Mouse (Mus musculus) embryo, embryonic 10.5 days (tissue): ENCODE measurements around the gene Txndc12.

Source experiments
- DNase-seq: peaks from one replicate; pipeline ENCODE4 v3.0.0-alpha.2; 2015; ENCODE audit warnings: low spot score

The Txndc12 gene

DNA sequence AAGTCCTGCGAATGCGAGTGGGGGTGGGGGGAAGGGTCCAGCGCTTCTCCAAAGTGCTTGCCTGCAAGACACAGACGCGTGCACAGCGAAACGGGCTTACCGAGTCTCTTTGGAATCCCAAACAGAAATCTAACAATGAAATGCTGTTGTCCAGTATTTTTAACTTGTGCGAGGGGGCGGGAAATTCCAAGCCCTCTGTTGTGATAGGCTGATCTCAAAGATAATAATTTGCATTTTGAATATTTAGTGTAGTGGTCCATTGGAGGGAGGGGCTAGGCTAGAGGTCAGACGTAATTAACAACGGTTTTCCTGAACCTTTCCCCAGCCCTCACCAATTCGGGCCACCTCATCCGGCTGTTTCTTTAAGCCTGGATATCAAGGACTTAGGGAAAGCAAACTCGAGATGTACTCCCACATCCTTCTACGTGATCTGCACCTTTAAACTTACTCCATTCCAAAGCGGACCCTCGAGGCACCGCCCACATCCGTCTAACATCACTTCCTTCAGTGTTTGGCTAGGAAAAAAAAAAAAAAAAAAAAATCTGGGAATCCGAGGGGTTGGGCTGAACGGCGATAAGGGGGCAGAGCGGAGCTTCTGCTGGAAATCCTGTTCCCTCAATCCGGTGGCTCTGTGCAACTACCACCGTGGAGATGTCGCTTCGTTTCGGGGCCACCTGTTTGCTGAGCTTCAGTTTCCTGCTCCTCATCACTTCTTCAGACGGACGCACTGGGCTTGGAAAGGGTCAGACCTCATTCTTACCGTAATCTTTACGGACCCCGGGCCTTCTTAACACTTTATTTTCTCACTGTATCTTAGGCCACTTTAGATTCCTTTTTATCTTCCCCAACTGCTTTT is at the start of gene Txndc12:
Gene Txndc12 (plus strand): TSS at position 487 of the 856 bp plus-strand sequence.
- peak; percentile 97 for DNase-seq

DNA sequence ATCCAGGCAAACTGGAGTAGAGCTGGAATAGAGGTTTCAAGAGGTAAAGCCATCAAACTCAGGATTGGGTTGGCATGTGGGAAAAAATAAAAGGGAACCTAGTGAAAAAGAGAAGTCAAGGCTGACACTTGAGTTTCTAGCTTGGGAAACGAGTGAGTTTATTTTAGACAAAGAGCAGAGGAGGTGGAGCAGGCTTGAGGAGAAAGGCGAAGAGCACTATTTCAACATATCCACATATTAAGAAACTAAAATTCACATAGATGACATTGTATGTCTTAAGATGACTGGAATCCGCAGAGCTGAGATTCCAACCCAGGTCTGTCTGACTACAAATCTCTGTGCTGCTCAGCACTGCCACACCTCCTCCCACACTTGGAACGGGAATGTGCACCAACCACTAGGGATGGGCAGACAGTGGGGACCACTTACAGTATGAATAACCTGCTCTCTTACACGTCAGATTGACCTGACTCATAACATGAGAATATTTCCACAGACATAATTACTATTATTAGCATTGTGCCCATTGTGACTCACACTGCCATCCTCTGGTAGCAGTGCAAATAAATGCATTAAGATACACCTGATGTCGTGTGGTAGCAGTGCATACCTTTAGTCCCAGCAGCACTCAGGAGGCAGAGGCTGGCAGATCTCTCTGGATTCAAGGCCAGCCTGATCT is 45.0 kb upstream of the Txndc12 start:
- no peak for DNase-seq

DNA sequence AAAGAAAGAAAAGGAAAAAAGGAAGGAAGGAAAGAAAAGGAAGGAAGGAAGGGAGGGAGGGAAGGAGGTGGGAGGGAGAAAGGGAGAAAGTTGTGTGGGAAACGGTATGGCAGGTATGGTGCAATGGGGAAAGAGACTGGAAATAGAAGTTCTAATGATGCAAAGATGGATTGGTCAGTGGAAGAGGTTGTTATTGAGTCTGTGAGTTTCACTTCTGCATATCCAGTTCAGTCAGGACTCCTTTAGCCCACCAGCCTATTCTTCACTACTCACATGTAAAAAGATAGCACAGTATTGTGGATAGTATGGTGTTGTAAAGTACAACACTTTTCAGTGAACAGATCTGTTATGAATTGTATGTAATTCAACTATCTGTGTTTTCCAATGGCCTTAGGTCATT is 43.9 kb upstream of the Txndc12 start:
- DNase-seq: no peak

DNA sequence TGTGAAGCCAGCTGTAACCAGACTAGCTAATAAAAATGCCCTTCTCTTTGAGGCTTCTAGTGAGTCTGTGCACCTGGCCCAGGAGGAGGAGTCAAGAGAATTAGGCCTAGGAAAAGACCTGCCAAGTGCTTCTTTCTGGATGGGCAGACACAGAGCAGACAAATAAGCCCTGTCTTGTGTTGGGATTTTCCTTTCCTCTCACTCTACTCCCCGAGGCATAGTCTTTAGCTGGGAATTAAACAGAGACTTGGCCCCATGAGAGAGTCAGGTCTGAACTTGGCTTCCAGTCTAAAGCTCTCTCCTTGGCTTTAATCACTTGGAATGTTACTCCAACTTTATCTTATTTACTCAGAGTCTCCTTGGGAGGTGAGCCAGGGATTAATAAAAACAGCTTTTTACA is 40.5 kb upstream of the Txndc12 start:
- no peak for DNase-seq

DNA sequence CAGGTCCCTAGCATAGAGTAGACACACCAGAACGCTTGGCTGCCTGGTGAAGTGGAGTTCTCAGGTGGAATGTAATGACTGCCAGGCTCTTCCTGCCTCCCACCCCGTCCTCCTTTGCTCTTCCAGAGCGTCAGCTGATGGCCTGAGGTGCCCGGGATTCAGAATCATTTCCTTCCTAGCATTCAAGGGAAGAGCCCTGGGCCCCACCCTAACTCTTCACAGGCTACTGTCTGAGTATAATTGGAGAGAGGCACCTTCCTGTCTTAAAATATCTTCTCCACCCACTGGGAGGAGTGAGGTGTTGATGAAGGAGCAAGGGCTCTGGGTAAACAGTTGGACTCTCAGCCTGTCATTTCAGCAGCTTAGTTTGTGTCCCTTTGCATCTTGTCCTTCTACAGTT is 37.7 kb upstream of the Txndc12 start:
- DNase-seq: no peak

DNA sequence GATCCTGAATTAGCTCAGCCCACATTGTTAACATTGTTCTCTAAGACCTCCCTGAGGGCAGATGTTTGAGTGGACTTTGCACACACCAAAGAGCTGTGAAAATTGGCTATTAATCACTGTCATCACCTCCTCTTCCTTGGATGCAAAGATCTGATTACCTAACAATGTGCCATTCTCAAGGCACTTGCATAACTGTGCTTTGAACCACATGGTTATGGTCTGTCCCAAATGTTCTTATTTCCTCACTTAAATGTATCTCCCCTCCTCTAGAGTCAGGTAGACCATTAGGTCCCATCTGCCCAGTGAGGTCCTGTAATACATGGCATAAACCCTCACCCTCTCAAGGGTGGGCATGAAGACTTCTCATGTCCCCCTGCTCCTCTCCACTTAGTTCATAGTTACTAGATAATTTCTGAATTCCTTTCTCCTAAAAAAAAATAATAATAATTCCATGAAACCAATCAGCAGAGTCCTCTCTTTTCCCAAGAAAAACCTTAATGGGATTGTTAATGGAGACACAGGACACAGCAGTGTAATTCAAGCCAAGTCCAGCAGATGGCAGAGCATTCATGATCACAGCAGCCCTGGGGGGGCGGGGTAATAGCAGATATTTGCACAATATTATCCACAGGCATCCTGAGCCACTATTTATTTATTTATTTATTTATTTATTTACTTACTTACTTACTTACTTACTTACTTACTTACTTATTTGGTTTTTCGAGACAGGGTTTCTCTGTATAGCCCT is 36.1 kb upstream of the Txndc12 start:
- DNase-seq: peak; percentile 79

DNA sequence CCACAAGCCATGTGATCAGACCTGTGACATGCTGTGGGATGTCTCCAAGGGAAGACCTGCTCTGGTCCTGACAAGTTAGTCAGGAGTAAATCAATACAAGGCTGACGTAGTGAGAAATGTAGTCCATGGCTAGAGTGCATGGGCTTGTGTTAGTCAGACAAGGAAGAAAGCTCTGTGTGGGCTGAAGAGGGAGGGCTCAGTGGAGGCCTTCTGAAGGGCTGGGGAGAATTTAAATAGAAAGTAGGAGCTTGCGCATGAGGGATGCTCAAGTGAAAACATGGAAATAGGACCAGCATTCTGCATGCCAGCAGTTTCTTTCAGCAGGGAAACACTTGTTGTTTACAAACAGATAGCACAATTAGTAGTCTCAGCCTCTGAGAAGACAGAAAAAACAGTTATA is 30.9 kb upstream of the Txndc12 start:
- no peak for DNase-seq

DNA sequence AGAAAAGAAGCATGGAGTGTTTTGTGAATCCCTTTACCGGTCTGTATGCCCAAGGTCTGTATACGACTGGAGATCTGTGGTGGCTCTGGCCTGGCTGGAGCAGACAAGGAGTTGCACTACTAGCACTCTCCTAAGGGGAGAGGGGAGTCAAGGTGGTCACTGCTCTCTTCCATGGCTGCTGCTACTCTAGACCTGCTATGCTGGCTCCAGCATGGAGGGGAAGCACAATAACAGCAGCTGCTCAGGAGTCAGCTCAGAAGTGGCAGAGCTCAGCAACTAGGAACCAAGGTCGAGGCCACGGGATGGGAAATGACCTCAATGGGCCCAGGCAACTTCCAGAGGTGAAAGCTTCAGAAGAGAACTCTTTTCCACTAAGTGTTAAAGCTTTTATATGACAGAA is 23.3 kb upstream of the Txndc12 start:
- DNase-seq: no peak

DNA sequence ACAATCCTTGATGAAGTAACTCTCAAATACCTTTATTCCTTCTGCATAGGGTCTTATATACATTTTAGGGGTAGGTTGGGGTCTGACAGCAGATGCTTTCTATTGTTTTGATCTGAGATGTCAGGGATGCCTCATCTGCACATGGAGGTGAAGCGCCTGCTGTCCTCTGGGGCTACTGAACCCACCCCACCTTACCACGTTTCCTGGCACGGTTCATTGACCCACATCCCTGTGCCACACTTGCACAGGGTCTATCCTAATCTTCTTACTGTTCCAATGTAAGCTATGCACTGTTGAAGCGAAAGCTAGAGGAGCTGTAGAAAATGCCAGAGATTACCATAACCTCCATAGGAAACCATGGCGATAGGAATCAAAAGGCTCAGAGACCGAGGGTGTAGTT is 22.9 kb upstream of the Txndc12 start:
- DNase-seq: no peak

DNA sequence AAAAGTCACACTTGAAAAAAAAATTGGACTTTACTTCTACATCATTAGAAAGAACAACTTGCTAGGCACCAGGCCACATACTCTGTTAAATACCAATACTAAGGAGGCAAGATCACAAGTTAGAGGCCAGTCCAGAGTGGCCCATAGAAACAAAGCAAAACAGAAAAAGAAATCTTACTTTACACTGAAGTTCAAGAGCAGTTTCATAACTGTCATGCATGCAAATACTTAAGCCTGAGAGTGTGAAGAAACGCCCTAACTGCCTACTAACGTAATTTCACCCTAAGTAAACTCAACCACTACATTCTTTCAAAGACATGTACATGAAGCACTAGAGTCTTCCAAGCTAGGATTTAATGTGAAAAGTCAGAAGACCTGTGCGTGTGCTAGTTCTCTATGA is 8.7 kb upstream of the Txndc12 start:
- no peak for DNase-seq

DNA sequence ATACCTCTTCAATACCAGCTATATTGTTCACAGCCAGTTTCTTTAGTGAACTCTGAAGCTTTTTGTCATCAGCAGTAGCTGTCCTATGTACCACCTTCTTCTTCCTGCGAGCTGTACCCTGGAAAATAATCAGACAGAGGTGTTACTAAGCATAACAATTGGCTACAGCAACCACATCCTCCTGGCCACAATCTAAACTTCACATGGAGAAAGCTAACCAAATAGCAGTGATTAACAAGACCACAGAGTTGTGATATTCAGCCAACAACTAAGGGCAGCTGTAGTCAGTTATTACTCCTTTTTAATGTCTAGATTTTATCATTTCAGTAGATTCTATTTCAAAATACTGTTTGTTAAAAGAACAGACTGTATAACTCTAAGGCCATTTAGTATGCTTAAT is 8.3 kb upstream of the Txndc12 start:
- no peak for DNase-seq

DNA sequence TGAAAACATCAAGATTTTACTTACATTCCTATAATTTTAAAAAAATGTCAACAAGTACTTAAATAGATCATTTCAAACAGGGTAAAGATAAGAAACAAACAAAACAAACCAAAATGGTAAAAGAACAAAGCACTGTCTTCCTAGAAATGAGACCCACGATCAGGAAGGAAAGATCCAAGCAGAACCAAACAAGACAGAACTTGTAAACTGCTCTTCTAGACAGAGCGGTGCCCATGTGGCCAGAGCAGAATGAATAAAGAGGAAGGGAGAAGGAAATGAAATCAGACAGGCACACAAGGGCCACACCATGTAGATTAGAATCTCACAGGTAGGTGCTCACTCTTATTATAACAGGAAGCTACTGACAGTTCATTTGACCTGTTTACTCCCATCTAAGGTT is 7.8 kb upstream of the Txndc12 start:
- no peak for DNase-seq

DNA sequence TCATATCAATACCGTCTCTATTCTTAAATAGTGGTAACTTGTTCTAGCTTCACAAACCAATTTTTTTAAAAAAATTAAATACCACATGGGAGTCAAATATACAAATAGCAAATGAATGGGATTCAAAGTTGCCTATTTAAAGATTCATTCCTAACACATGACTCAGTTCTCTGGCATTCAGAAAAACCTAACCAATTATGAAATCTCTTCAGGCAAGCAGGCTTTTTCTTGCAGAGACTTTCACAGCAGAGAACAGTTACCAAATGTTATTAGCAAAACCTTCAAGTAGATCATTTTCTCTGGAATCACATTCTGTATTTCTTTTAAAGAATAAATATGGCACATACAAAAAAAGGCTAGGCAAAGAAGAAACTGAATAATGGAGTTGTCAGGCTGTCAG is 3.7 kb upstream of the Txndc12 start:
- DNase-seq: no peak

DNA sequence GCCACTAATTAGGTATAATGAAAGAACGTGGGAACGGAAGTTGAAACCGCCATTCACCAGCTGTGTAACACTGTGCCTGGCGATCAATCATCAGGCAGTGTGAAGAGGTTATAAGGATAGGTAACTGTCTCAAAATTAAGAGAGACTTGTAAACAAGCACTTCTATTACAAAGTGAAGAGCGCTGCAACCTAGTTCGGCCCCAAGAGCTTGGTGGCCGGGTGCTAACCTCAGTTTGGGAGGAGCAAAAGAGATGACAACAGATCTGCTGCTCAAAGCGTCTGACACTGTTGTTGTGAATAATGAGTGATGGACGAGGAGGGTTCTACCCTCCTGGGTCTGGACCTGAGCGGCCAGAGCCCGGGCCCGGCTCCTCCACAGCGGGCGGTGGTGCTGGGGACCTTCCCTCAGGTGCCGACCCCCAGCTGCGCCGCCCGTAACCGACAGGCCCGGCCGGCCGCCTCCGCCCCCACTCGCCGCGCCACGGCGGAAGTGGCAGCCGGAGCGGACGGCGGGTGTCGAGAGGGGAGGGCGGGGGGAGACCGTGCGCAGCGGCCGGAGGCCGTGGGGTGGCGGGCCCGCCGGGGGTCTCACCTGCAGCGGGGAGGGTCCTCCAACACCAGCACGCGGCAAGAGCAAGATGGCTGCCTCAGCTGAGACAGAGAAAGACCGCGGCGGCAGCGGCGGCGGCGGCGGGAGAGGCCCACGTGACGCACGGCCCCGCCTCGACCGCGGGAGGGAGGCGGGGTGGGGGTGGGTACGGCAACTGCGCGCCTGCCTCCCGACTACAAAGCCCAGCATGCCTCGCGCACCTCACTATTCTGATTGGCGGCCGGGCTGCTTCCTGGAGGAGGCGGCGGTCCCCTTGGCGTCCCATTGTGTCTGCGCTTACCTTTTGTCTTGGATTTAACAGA is 1.2 kb upstream of the Txndc12 start, which contains the start of gene Btf3l4:
Gene Btf3l4 (minus strand): TSS at position 699 of the 912 bp plus-strand sequence.
- DNase-seq: peak; percentile 98

DNA sequence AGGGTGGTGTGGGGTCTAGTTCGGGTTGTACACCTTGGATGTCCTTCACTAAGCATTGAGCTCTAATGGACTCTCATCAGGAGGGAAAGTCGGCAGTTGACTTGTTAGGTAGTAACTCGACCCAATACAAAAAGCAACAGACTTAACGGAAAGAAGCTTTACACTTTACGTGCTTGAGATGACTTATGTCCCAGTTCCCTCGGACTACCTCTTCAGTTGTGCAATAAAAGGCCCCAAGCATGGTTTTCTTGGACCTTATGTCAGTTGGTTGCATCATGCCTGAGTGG is 630 bp upstream of the Txndc12 start:
- DNase-seq: no peak

DNA sequence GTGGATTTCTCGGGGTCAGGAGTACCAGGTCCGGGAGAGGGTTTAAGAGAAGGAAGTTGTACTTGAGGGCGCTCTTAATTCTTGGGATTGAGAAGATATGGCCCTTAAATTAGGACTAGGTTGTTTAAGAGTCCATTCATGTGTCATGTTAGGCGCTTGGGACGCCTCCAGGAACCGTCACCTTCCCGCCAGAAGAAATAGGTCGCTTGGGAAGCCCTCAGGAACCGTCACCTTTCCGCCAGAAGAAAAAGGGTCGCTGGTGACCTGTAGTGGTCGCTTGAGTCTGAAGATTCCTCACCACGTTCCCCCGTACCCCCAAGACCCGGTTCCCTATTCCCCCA is 540 bp downstream of the Txndc12 start:
- no peak for DNase-seq

DNA sequence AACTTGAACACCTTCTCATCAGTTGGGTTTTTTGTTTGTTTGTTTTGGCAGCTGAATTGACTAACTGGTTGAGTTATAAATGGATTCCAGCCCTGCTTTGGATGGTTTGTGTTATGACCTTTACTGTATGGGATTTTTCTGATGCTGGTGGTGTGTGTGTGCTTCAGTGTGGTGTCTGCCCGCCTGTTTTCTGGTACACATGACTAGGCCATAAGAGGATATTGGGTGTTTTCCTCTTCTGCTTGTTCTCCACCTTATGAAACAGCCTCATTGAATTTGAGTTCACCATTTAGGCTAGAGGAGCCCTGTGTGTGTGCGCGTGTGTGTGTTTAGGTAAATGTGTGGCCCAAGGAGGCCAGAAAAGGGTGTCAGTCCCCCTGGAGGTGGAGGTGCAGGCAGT is 1.1 kb downstream of the Txndc12 start:
- peak; percentile 11 for DNase-seq

DNA sequence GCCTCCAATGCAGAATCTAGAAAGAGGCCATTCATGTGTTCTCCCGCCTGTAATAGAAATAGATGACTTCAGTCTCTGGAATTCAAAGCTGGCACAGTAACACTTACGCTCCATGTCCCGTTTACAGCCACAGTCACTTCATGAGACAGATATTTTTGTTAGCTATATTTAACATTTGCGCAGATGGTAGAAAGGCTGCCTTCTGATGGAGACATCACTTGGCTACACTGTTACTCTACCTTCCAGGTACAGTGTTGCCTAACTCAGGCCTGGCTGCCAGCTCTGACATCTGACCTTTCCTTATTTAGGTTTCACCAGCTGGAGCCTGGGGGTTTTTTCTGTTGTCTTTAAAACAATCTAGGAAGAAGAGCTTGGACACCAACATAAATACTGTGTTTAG is 3.6 kb downstream of the Txndc12 start:
- DNase-seq: no peak

DNA sequence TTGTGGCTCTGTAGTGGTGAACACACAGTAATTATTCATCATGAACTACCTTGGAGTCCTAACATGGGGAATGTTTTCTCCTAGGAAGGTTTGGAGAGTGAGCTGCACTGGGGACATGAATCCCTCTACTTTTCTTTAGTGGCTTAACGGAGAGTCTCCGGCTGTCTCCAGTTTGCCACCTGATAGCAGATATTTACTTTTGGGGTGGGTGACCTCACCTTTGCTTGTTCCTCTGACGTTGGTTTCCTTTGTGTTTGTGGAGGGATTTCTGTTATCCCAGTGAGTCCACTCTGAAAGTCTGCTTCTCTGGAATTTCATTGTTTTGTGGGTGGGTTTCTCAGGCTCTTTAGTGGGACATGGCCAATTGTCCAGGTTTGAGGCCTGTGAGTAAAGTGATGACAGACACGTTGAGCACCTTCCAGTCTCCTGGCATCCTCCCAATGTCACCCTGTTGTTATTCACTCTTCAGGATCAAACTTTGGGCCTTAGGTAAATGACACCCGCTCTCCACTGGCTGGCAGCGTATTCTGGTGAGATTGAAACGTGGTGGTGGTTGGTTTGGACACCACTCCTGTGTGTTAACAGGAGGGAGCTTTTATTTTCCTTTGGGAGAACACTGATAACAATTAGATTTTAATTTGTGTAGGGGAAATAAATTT is 7.6 kb downstream of the Txndc12 start:
- no peak for DNase-seq

DNA sequence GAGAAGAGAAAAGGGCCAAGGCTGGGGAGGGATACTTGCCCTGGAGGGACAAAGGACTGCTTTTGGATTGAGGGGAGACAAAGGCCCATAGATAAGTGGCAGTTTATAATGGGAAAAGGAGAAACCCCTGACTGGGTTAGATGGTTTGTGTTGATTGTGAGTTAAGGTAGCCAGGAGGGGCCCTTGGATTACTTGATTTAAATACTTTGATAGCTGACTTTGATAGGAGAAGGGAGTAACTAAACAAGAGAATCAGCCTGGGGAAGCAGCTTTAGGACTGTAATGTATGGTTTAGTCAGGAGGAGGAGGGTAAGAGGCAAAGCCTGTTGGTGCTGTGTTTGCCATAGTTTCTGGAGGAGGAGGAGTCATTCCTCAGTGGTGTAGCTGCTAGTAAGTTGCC is 8.9 kb downstream of the Txndc12 start:
- DNase-seq: no peak

DNA sequence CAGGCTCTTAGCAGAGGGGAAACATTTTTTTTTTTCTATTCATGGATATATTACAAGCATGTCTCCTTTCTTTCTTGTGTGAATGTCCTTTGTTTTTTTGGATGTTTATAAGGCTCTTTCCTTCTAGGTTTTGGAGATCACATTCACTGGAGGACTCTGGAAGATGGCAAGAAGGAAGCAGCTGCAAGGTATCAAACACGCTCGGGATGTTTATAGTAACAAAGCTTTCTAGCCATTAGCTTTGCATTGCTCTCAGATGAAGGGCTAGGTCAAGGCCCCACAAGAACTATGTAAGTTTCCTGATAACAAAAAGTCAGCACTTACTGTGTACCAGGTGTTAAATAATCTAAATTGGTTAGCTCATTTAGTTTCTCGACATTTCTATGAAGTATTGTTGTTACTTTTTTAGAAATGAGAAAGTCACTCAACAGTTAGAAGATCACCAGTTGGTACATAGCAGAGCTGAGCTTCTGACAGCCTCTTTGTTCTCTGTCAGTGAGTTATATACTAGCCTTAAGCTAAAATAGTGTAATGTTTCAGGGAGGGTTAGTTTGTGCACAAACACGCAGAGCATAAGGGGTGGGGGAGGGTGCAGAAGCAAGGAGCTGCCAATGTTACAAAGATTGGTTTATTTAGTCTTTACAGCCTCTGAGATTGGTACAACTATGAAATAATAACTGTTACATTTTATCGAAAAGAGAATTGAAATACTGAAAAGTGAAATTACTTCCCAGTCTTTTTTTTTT is 11.6 kb downstream of the Txndc12 start:
- no peak for DNase-seq
